Mouse (Mus musculus): ENCODE data around the gene Dlx6. TPM values are rescaled to one million over a fixed set of nuclear protein-coding genes. Genes with fewer than 3 reads are reported as not detected.

Gene Dlx6
- polyA plus RNA-seq, 1 experiment from 2014 or later = not detected

- Histone ChIP-seq H3K27me3 (peaks cover 98% of the 10 kb centered on the region), H3K4me3 (replicated peaks) (no peak overlapping the region), H3K9me3 (replicated peaks) (no peaks in the 10 kb centered on the region), H3K9ac (no peak overlapping the region), H3K27ac (no peak overlapping the region), H3K4me1 (replicated peaks) (peaks cover 9% of the 10 kb centered on the region), H3K4me2 (0 out of 2 replicates have a peak overlapping the region, but pooled peaks have one; percentile 24), H3K36me3 (no peaks in the 10 kb centered on the region)
- DNase-seq = no peak
- no peak for ATAC-seq (ENCODE audit: low read depth)
- WGBS (ENCODE audit: insufficient replicate concordance) = under 1% methylated on average over 33 of the region's 33 CpGs
Observed at GRCm38 (mm10) chr6:6860411-6861085, 2.6 kb upstream of the Dlx6 start.

DNA sequence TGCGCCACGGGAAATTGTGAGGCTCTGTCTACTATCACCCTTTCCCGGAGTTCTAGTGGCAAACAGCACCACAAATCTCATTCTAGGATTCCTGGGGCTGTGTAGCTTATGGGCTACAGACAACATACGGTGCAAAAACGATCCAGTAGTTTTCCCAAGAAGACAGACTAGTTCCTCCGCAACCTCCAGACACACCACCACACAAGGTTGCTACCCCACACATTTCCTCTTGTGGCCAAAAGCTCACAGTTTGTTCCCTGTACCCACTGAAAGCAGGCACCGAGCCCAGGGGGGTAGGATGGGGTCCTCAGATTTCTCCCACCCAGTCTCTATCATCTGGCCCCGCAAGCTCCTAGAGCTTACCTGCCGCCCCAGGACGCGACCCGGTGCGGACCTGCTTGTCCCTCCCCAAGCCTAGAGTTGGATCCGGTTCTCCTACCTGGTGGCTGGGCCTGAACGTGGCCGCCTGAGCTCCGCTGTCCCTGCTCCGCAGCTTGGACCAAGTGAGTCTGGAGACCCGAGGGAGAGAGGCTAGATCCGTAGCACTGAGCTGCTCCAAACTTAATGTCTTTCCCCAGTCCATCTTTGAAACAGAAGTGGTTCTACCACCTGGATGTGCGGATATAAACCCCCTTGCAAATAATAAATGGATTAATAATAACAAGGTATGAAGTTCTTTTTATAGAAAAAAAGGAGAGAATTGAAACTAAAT is 1.9 kb upstream of the Dlx6 start:
- no peak overlapping the region for H3K4me2 ChIP-seq
- no peak for ATAC-seq (ENCODE audit: low read depth)
- no peak overlapping the region for H3K9ac ChIP-seq
- peaks cover 9% of the 10 kb centered on the region for H3K4me1 ChIP-seq (replicated peaks)
- no peak overlapping the region for H3K4me3 ChIP-seq (replicated peaks)
- H3K27me3 ChIP-seq = peaks cover 98% of the 10 kb centered on the region
- no peaks in the 10 kb centered on the region for H3K36me3 ChIP-seq
- no peaks in the 10 kb centered on the region for H3K9me3 ChIP-seq (replicated peaks)
- no peak overlapping the region for H3K27ac ChIP-seq
- under 1% methylated on average over 21 of the region's 21 CpGs for WGBS (ENCODE audit: insufficient replicate concordance)
- no peak for DNase-seq

DNA sequence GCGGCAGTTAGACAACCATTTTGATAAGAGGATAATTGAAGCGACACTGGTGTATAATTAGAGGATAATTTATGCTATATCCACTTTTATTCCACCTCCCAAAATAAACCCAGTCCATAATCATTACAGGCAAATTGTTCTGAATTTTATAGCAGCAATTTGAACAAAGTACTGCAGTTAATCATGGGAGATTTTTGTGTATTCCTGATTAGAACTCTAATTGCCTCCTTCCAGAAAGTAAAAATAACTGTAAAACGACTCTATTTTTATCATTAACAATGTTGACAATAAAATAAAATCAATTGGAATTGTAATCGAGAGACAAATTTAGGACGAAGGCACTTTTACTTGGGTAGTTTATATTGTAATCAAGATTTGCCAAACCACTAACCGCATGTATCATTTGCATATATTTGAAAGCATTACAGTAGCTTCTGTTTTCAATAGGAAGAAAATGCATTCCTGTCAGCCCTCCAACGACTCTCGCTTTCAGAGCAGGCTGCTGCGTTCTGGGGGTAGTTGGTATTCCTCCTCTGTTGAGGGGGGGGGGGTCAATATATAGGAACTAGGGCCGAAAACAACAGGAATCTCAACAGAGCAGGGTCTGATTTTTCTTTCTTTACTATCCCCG is 1.2 kb upstream of the Dlx6 start:
- 3% methylated on average over 11 of the region's 11 CpGs for WGBS (ENCODE audit: insufficient replicate concordance)
- no peaks in the 10 kb centered on the region for H3K9me3 ChIP-seq (replicated peaks)
- H3K4me2 ChIP-seq = no peak overlapping the region
- H3K4me1 ChIP-seq (replicated peaks) = peaks cover 9% of the 10 kb centered on the region
- no peak for DNase-seq
- H3K36me3 ChIP-seq = no peaks in the 10 kb centered on the region
- no peak overlapping the region for H3K27ac ChIP-seq
- H3K9ac ChIP-seq = no peak overlapping the region
- H3K4me3 ChIP-seq (replicated peaks) = no peak overlapping the region
- ATAC-seq (ENCODE audit: low read depth) = no peak
- peaks cover 98% of the 10 kb centered on the region for H3K27me3 ChIP-seq

- Histone ChIP-seq H3K4me3 (replicated peaks) (peak overlapping the region; percentile 37; the same call in 1 of the 2 replicates), H3K36me3 (no peaks in the 10 kb centered on the region), H3K4me2 (peak overlapping the region; percentile 53), H3K9me3 (replicated peaks) (no peaks in the 10 kb centered on the region), H3K9ac (no peak overlapping the region), H3K27me3 (peaks cover 99% of the 10 kb centered on the region), H3K4me1 (replicated peaks) (peaks cover 9% of the 10 kb centered on the region), H3K27ac (no peak overlapping the region)
- WGBS (ENCODE audit: insufficient replicate concordance) = 1% methylated on average over 23 of the region's 23 CpGs
- DNase-seq (no peak), ATAC-seq (ENCODE audit: low read depth) (peak; percentile 41; the same call in 1 of the 2 replicates)
Observed at GRCm38 (mm10) chr6:6862611-6863010, 523 bp upstream of the Dlx6 start.

- peaks cover 97% of the 10 kb centered on the region for H3K27me3 ChIP-seq
- DNase-seq = no peak
- H3K4me3 ChIP-seq (replicated peaks) = peak overlapping the region; percentile 37
- peak overlapping the region; percentile 53 for H3K4me2 ChIP-seq
- ATAC-seq (ENCODE audit: low read depth) = no peak
- H3K9ac ChIP-seq = no peak overlapping the region
- peaks cover 9% of the 10 kb centered on the region for H3K4me1 ChIP-seq (replicated peaks)
- WGBS (ENCODE audit: insufficient replicate concordance) = 2% methylated on average over 20 of the region's 21 CpGs
- no peaks in the 10 kb centered on the region for H3K36me3 ChIP-seq
- H3K9me3 ChIP-seq (replicated peaks) = no peaks in the 10 kb centered on the region
- H3K27ac ChIP-seq = no peak overlapping the region
Observed at GRCm38 (mm10) chr6:6863955-6864354, 821 bp downstream of the Dlx6 start.

DNA sequence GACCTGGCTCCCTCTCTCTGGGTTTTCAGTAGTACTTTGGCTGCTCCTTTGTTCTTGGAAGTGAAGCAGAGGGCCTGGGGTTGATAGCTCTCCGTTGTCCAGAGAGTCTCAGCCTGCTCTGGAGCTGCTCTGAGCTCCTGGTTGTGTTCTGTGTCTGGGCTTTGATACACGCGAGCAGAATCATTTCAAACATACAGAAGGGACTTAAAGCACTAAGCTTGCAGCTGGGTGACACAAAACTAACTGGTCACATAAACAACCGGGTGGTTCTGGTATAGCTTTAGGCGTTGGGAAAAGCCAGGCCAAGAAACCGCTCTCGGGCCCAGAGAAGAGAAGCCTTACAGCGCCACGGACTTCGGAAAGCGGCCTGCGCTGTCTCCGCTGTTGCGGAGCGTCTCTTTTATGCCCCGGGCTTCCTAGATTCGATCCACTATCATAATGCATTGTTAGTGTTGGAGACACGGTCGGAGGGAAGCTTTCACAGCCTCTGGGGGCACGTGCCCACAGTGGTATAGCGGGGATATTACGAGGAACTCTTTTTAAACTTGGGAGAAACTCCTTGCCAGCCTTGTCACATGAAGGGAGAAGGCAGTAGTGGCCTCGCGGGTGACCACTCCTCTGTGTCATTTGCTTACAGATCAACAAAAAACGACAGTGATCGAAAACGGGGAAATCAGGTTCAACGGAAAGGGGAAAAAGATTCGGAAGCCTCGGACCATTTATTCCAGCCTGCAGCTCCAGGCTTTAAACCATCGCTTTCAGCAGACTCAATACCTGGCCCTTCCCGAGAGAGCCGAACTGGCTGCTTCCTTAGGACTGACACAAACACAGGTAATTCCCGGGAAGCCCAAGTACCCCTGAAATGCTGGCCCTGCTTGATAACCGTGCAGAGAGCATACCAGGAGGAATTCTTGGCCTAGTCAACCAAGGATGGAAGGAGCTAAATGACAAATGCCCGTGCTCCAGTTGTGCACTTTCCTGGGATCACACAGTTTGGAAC is 1.6 kb downstream of the Dlx6 start:
- Histone ChIP-seq H3K36me3 (no peaks in the 10 kb centered on the region), H3K27me3 (peaks cover 97% of the 10 kb centered on the region), H3K4me3 (replicated peaks) (no peak overlapping the region), H3K9ac (no peak overlapping the region), H3K4me2 (no peak overlapping the region), H3K27ac (no peak overlapping the region), H3K4me1 (replicated peaks) (peaks cover 9% of the 10 kb centered on the region), H3K9me3 (replicated peaks) (no peaks in the 10 kb centered on the region)
- 4% methylated on average over 36 of the region's 36 CpGs for WGBS (ENCODE audit: insufficient replicate concordance)
- DNase-seq (no peak), ATAC-seq (ENCODE audit: low read depth) (no peak)

- WGBS (ENCODE audit: insufficient replicate concordance) = 3% methylated on average over 9 of the region's 9 CpGs
- ATAC-seq (ENCODE audit: low read depth) (no peak), DNase-seq (no peak)
- no peak overlapping the region for H3K4me3 ChIP-seq (replicated peaks)
- no peak overlapping the region for H3K4me2 ChIP-seq
- no peak overlapping the region for H3K9ac ChIP-seq
- no peak overlapping the region for H3K27ac ChIP-seq
- peaks cover 9% of the 10 kb centered on the region for H3K4me1 ChIP-seq (replicated peaks)
- H3K9me3 ChIP-seq (replicated peaks) = no peaks in the 10 kb centered on the region
- H3K27me3 ChIP-seq = peaks cover 98% of the 10 kb centered on the region
- no peaks in the 10 kb centered on the region for H3K36me3 ChIP-seq
Observed at GRCm38 (mm10) chr6:6867031-6867430, 3.9 kb downstream of the Dlx6 start.

- Histone ChIP-seq H3K9ac (no peak overlapping the region), H3K4me1 (replicated peaks) (no peaks in the 10 kb centered on the region), H3K27me3 (peaks cover 98% of the 10 kb centered on the region), H3K36me3 (no peaks in the 10 kb centered on the region), H3K27ac (no peak overlapping the region), H3K4me3 (replicated peaks) (no peak overlapping the region), H3K4me2 (no peak overlapping the region), H3K9me3 (replicated peaks) (no peaks in the 10 kb centered on the region)
- DNase-seq (no peak), ATAC-seq (ENCODE audit: low read depth) (no peak)
- whole genome bisulfite sequencing (ENCODE audit: insufficient replicate concordance) = 4% methylated on average over 13 of the region's 13 CpGs
Observed at GRCm38 (mm10) chr6:6869041-6869685, 6.0 kb downstream of the Dlx6 start.

DNA sequence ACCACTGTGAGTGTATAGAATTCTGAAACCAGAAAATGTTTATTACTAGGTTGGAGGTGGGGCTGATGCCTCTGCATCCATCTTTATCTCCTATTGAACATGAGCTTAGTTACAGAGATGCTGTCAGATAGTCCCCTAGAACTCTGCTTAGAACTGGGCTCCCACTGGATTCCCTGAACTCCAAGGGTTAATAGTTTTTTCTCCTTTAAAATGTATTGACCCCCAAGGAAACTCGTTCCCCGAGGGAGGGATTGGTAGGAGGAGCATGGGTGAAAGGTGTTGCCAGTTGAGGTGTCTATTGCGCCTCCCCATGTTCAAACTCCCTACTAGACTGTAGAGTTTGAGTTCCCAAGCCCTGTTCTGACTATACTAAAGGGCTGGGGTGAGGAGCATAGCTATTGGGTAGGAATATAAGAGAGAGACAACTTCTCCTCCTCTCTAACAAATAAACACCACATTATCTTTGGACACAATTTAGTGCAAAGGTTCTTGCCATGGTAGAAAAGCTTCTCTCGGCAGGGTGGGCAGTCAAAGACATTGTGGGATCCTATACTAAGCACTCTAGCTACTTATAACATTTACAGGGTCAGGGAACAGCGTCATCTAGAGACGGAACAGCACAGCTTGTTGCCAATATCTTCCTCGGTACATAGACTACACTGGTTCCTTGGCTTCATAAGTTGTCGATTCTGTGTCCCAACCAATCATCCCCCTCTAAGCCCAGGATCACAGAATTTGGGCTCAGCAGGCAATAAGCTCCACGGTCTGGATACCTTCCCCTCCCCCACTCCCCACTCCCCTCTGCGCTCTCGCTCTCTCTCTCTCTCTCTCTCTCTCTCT is 7.0 kb downstream of the Dlx6 start:
- DNase-seq (no peak), ATAC-seq (ENCODE audit: low read depth) (no peak)
- no peak overlapping the region for H3K27ac ChIP-seq
- no peak overlapping the region for H3K4me3 ChIP-seq (replicated peaks)
- H3K36me3 ChIP-seq = no peaks in the 10 kb centered on the region
- peaks cover 98% of the 10 kb centered on the region for H3K27me3 ChIP-seq
- no peaks in the 10 kb centered on the region for H3K4me1 ChIP-seq (replicated peaks)
- no peak overlapping the region for H3K9ac ChIP-seq
- H3K9me3 ChIP-seq (replicated peaks) = no peaks in the 10 kb centered on the region
- WGBS (ENCODE audit: insufficient replicate concordance) = 2% methylated on average over 10 of the region's 11 CpGs
- no peak overlapping the region for H3K4me2 ChIP-seq

DNA sequence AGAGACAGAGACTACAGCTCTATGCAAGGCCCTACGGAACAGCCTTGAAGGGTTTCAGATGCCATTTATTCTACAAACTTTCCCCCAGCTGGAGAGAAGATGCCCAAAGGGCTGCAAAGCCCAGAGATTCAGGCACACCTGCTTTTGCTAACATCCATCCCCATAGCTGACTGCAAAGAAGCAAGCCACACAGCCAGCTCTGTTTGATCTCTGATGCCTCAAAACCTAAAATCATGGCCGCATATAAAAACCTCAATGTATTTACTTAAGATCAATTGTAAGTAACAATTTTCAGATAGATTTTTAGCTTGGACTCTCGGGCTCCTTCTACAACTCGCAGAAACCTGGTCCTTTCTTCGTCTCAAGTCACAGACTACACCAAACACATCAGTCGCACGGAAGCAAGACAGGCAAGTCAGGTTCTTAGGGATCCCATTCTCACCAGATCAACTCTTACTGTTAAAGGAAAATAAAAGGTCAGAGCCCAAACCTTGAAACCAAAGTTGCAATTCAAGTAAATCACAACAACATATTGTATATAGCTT is 7.8 kb downstream of the Dlx6 start:
- no peak overlapping the region for H3K4me3 ChIP-seq (replicated peaks)
- H3K9me3 ChIP-seq (replicated peaks) = no peaks in the 10 kb centered on the region
- no peak overlapping the region for H3K9ac ChIP-seq
- no peaks in the 10 kb centered on the region for H3K36me3 ChIP-seq
- no peak overlapping the region for H3K4me2 ChIP-seq
- peaks cover 98% of the 10 kb centered on the region for H3K27me3 ChIP-seq
- no peaks in the 10 kb centered on the region for H3K4me1 ChIP-seq (replicated peaks)
- DNase-seq = no peak
- ATAC-seq (ENCODE audit: low read depth) = no peak
- H3K27ac ChIP-seq = no peak overlapping the region
- 2% methylated on average over 7 of the region's 7 CpGs for WGBS (ENCODE audit: insufficient replicate concordance)
